Mouse (Mus musculus): ENCODE measurements at regions not wholly inside any gene's neighbourhood (a gene's known extent, or its start where the extent isn't known, plus 50 kb on each side); places are given as distances from the start of the nearest gene placed in this dataset.
A peak's percentile ranks its signal among the peaks of the same experiment; 100 is the strongest.

- no peak for DNase-seq
- Histone ChIP-seq H3K36me3 (ENCODE audit: control insufficient read depth, insufficient read depth, low read length) (no peaks in the 10 kb centered on the region), H3K4me1 (ENCODE audit: control insufficient read depth, insufficient read depth, low read length) (no peaks in the 10 kb centered on the region), H3K9ac (ENCODE audit: low read depth, low read length) (no peak overlapping the region), H3K4me3 (no peak overlapping the region), H3K79me2 (replicated peaks; ENCODE audit: control insufficient read depth, insufficient read depth, low read length) (no peaks in the 10 kb centered on the region), H3K27ac (no peak overlapping the region), H3K27me3 (ENCODE audit: control insufficient read depth, insufficient read depth, low read length) (no peaks in the 10 kb centered on the region)
- no peak for TF ChIP-seq CTCF (IDR thresholded peaks at IDR 0.05)
- no peak for TF ChIP-seq POLR2A (IDR thresholded peaks at IDR 0.05; ENCODE audit: insufficient read depth, low read depth, low read length)
- TF ChIP-seq EP300 (IDR thresholded peaks at IDR 0.05; ENCODE audit: insufficient read depth, low read depth, low read length): no peak
- intact Hi-C loops (cut with DNase I): no loop called here
- 65% methylated on average over 7 of the region's 7 CpGs for WGBS
These were observed 193.5 kb downstream of the Rdh14 start for GRCm38 (mm10) chr12:10584026-10584425.

DNA sequence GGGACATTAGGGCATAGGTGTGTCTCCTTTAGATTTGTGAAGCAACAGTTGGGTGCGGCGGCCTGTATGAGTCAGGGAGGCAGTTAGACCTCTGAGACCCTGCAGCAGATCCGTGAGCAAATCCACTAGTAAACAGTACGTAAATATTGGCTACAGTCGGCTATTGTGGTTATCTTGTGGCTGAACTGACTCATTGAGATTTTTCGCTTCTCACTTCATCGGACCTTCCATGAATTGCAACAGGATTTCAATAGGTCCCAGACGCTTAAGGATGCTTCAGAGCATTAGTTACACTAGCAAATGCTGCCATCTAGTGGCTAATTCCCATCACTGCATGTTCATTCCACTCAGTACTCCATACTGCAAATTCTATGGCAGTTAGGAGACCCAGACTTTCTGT, 199.0 kb downstream of the Rdh14 start:
- H3K4me3 ChIP-seq: no peak overlapping the region
- H3K9ac ChIP-seq (ENCODE audit: low read depth, low read length): no peak overlapping the region
- DNase-seq: peak; percentile 18 to 22
- whole genome bisulfite sequencing: 29% methylated on average over 8 of the region's 8 CpGs
- TF ChIP-seq EP300 (IDR thresholded peaks at IDR 0.05; ENCODE audit: insufficient read depth, low read depth, low read length) (no peak), POLR2A (IDR thresholded peaks at IDR 0.05; ENCODE audit: insufficient read depth, low read depth, low read length) (no peak), CTCF (IDR thresholded peaks at IDR 0.05) (peak; percentile 98)
- no peaks in the 10 kb centered on the region for H3K79me2 ChIP-seq (replicated peaks; ENCODE audit: control insufficient read depth, insufficient read depth, low read length)
- no peaks in the 10 kb centered on the region for H3K27me3 ChIP-seq (ENCODE audit: control insufficient read depth, insufficient read depth, low read length)
- intact Hi-C loops (cut with DNase I): loop anchor here (1.0 to 5.0 kb wide), 2 partner anchors 1017 to 1537 kb away; partner anchors contain the start of gene Osr1
- H3K36me3 ChIP-seq (ENCODE audit: control insufficient read depth, insufficient read depth, low read length): no peaks in the 10 kb centered on the region
- no peak overlapping the region for H3K27ac ChIP-seq
- H3K4me1 ChIP-seq (ENCODE audit: control insufficient read depth, insufficient read depth, low read length): no peaks in the 10 kb centered on the region

DNA sequence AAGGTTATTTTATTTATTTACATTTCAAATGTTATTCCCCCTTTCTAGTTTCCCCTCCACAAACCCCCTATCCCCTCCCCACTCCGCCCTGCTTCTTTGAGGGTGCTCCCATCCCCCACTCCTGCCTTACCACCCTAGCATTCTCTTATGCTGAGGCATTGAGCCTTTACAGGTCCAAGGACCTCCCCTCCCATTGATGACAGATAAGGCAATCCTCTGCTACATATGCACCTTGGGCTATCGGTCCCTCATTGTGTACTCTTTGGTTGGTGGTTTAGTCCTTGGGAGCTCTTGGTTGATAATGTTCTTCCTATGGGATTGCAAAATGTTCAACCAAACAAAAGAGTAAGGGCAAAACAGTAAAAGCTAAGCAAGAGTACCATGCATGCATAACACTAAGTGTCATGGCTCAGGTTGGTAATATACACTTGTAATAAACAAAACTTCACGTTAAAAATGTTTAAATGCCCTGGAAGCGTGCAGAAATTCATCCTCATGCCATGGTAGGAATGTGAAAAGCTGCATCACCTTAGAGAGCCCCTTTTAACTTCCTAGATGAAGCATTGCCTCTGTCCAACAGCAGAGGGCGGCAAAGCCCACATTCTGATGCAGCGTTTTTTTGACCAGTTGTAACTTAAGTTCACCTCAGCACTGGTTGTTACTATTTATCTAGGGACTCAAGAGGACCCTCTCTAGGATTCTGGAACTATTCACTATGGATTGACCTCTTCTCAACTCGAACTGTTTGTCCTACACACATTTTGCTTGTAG, 207.6 kb downstream of the Rdh14 start:
- TF ChIP-seq POLR2A (IDR thresholded peaks at IDR 0.05; ENCODE audit: insufficient read depth, low read depth, low read length): no peak
- TF ChIP-seq CTCF (IDR thresholded peaks at IDR 0.05): peak; percentile 92
- Histone ChIP-seq H3K27me3 (ENCODE audit: control insufficient read depth, insufficient read depth, low read length) (no peaks in the 10 kb centered on the region), H3K4me3 (no peak overlapping the region), H3K4me1 (ENCODE audit: control insufficient read depth, insufficient read depth, low read length) (no peaks in the 10 kb centered on the region), H3K27ac (no peak overlapping the region), H3K79me2 (replicated peaks; ENCODE audit: control insufficient read depth, insufficient read depth, low read length) (no peaks in the 10 kb centered on the region), H3K9ac (ENCODE audit: low read depth, low read length) (no peak overlapping the region), H3K36me3 (ENCODE audit: control insufficient read depth, insufficient read depth, low read length) (no peaks in the 10 kb centered on the region)
- intact Hi-C loops (cut with DNase I): loop anchor here (1.0 to 5.0 kb wide), 2 partner anchors 580 to 739 kb away; no protein-coding TSS in a partner anchor
- 10% methylated on average over 7 of the region's 7 CpGs for WGBS
- peak; percentile 11 to 38 for DNase-seq

- DNase-seq: no peak
- intact Hi-C loops (cut with DNase I): no loop called here
- 74% methylated on average over 6 of the region's 6 CpGs for WGBS
These were observed 209.5 kb downstream of the Rdh14 start for GRCm38 (mm10) chr12:10600111-10600510.

DNA sequence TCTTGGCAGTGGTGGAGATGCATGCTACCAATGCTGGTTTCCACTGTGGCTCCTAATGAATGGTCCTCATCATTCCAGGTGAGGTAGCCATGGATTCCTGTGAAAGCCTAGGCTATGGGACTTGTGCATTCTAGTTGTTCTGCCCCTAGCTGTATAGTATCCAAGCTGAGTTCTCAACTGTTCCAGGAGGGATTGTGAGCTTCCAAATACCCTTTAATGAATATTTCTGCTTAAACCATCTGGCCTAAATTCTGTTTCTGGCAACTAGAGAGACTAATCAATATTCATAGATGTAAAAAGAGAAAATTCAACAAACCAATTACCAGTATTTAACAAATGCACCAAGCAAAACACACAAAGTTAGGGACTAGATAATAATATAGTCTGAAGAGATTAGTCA, 227.7 kb downstream of the Rdh14 start:
- Histone ChIP-seq H3K4me3 (no peak overlapping the region), H3K27me3 (ENCODE audit: control insufficient read depth, insufficient read depth, low read length) (no peaks in the 10 kb centered on the region), H3K9ac (ENCODE audit: low read depth, low read length) (no peak overlapping the region), H3K79me2 (replicated peaks; ENCODE audit: control insufficient read depth, insufficient read depth, low read length) (no peaks in the 10 kb centered on the region), H3K4me1 (ENCODE audit: control insufficient read depth, insufficient read depth, low read length) (no peaks in the 10 kb centered on the region), H3K27ac (no peak overlapping the region), H3K36me3 (ENCODE audit: control insufficient read depth, insufficient read depth, low read length) (no peaks in the 10 kb centered on the region)
- TF ChIP-seq EP300 (IDR thresholded peaks at IDR 0.05; ENCODE audit: insufficient read depth, low read depth, low read length) (no peak), CTCF (IDR thresholded peaks at IDR 0.05) (no peak), POLR2A (IDR thresholded peaks at IDR 0.05; ENCODE audit: insufficient read depth, low read depth, low read length) (no peak)
- intact Hi-C loops (cut with DNase I): no loop called here
- no peak for DNase-seq

More at GRCm38 (mm10) chr12:10600111-10600510, 209.5 kb downstream of the Rdh14 start:
- no peak overlapping the region for H3K27ac ChIP-seq
- H3K4me3 ChIP-seq: no peak overlapping the region
- no peaks in the 10 kb centered on the region for H3K79me2 ChIP-seq (replicated peaks; ENCODE audit: control insufficient read depth, insufficient read depth, low read length)
- no peak overlapping the region for H3K9ac ChIP-seq (ENCODE audit: low read depth, low read length)
- H3K36me3 ChIP-seq (ENCODE audit: control insufficient read depth, insufficient read depth, low read length): no peaks in the 10 kb centered on the region
- H3K27me3 ChIP-seq (ENCODE audit: control insufficient read depth, insufficient read depth, low read length): no peaks in the 10 kb centered on the region
- H3K4me1 ChIP-seq (ENCODE audit: control insufficient read depth, insufficient read depth, low read length): no peaks in the 10 kb centered on the region
- TF ChIP-seq CTCF (IDR thresholded peaks at IDR 0.05) (no peak), EP300 (IDR thresholded peaks at IDR 0.05; ENCODE audit: insufficient read depth, low read depth, low read length) (no peak), POLR2A (IDR thresholded peaks at IDR 0.05; ENCODE audit: insufficient read depth, low read depth, low read length) (no peak)

DNA sequence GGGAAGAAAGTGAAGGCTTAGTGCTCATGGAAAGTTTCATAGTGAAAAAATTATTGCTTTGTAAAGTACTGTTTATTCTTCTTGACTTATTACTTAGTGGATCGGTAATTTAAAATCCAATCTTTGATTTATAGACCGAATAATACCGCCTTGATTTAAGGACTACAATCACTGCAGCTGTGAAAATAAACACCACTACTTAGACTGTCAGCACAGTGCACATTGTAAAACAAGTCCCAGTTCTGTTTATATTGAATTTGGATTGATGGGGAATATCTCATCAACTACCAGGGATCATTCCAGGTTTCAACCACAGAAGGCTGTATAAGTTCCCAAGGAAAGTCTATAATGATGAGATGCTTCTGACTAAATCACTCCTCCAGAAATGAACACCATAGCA, 230.0 kb downstream of the Rdh14 start:
- DNase-seq: no peak
- TF ChIP-seq CTCF (IDR thresholded peaks at IDR 0.05) (no peak), EP300 (IDR thresholded peaks at IDR 0.05; ENCODE audit: insufficient read depth, low read depth, low read length) (no peak), POLR2A (IDR thresholded peaks at IDR 0.05; ENCODE audit: insufficient read depth, low read depth, low read length) (no peak)
- 84% methylated on average over 3 of the region's 3 CpGs for WGBS
- Histone ChIP-seq H3K4me1 (ENCODE audit: control insufficient read depth, insufficient read depth, low read length) (no peaks in the 10 kb centered on the region), H3K27ac (no peak overlapping the region), H3K9ac (ENCODE audit: low read depth, low read length) (no peak overlapping the region), H3K4me3 (no peak overlapping the region), H3K79me2 (replicated peaks; ENCODE audit: control insufficient read depth, insufficient read depth, low read length) (no peaks in the 10 kb centered on the region), H3K27me3 (ENCODE audit: control insufficient read depth, insufficient read depth, low read length) (no peaks in the 10 kb centered on the region), H3K36me3 (ENCODE audit: control insufficient read depth, insufficient read depth, low read length) (no peaks in the 10 kb centered on the region)
- intact Hi-C loops (cut with DNase I): no loop called here
